Mouse (Mus musculus) spleen, adult 2 months (tissue): ENCODE results near the gene Sec22b.

Source experiments
- CTCF ChIP-seq: fragments of 200-500 bp; IDR thresholded peaks from 2 replicates; pipeline ENCODE4 v1.5.1; 2011; ENCODE audit warnings: mild to moderate bottlenecking, inconsistent platforms; ENCODE audit not compliant: insufficient read depth, insufficient read length, insufficient replicate concordance; ENCODE audit errors: extremely low read depth
- POLR2A ChIP-seq: fragments of 200-500 bp; IDR thresholded peaks from 2 replicates; pipeline ENCODE4 v1.6.1; 2011; ENCODE audit warnings: low read depth, low read length, inconsistent platforms

DNA sequence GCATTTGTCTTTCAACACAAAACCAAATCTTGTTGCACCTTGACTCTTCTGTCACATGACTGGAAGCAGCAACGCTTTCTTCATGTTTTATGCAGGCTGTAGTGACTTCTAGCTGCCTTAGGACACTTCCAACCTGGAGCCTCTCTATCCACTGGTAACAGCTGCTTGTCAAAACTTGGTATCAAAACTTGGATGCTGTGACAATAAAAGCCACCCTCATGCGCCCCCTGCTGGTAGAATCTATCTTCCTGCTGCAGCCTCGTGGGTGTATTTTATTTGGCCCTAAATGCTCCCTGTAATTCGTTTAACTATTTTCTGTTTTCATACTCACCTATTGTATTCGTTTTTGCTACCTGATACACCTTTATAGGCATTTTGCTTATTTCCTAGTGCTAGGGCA is 21.8 kb upstream of the Sec22b start:
- TF ChIP-seq CTCF = peak; percentile 59; the same call in 1 of the 2 replicates
- TF ChIP-seq POLR2A = no peak
